Mouse (Mus musculus) neural tube, embryonic 11.5 days (tissue): ENCODE measurements around the gene Ascc1. TPM values are rescaled to one million over a fixed set of nuclear protein-coding genes. Genes with fewer than 3 reads are reported as not detected.

Experiments used
- ATAC-seq: fragments of 200-750 bp; cut with Nextera tagmentation; 2 replicates; pipeline ENCODE4 v1.8.0; 2017; ENCODE audit warnings: moderate number of reproducible peaks, mild to moderate bottlenecking, moderate TSS enrichment, moderate library complexity; ENCODE audit not compliant: insufficient read depth, low FRiP score, low TSS enrichment
- DNase-seq: peaks from one replicate; pipeline ENCODE4 v3.0.0-alpha.2; 2015; ENCODE audit warnings: low spot score
- H3K27ac ChIP-seq: fragments of 300-500 bp; sonication (generic); 2 replicates; pipeline ENCODE4 v1.5.1; 2014; ENCODE audit warnings: low read depth, mild to moderate bottlenecking, low read length
- H3K27me3 ChIP-seq: fragments of 300-500 bp; sonication (generic); 2 replicates; pipeline ENCODE4 v1.6.1; 2014; ENCODE audit warnings: mild to moderate bottlenecking, low read length, mixed read lengths; ENCODE audit not compliant: control insufficient read depth, insufficient read depth
- H3K36me3 ChIP-seq: fragments of 300-500 bp; sonication (generic); 2 replicates; pipeline ENCODE4 v1.6.1; 2014; ENCODE audit warnings: mild to moderate bottlenecking, low read length, moderate library complexity, mixed read lengths; ENCODE audit not compliant: control insufficient read depth, insufficient read depth
- H3K4me1 ChIP-seq: fragments of 300-500 bp; sonication (generic); 2 replicates; pipeline ENCODE4 v1.6.1; 2014; ENCODE audit warnings: low read length, mixed read lengths; ENCODE audit not compliant: control insufficient read depth, insufficient read depth
- H3K4me2 ChIP-seq: fragments of 300-500 bp; sonication (generic); 2 replicates; pipeline ENCODE4 v1.6.1; 2014; ENCODE audit warnings: low read depth, mild to moderate bottlenecking, moderate library complexity
- H3K4me3 ChIP-seq: fragments of 300-500 bp; sonication (generic); 2 replicates; pipeline ENCODE4 v1.5.1; 2014; ENCODE audit warnings: low read depth, low read length
- H3K9ac ChIP-seq: fragments of 300-500 bp; sonication (generic); 2 replicates; pipeline ENCODE4 v1.6.1; 2014; ENCODE audit warnings: mild to moderate bottlenecking, low read length
- H3K9me3 ChIP-seq: fragments of 300-500 bp; sonication (generic); 2 replicates; pipeline ENCODE4 v1.6.1; 2016; ENCODE audit warnings: low read length; ENCODE audit not compliant: control insufficient read depth
- whole genome bisulfite sequencing: fragments of 180-500 bp; shearing (Covaris S2); extraction: QIAGEN DNeasy Blood & Tissue Kit; methylation state at CpG from one replicate; pipeline ENCODE4 v1.1.7; 2014; 5-methylcytosine and 5-hydroxymethylcytosine counted together
- polyA plus RNA-seq: library from polyadenylated mRNA; unstranded; fragments of >200 nt; fragmentation: Nextera tagmentation; extraction: Ambion mirVana; gene quantifications from 2 replicates; pipeline ENCODE4 v1.2.1, GENCODE M21; 2014

The Ascc1 gene
- polyA plus RNA-seq, 1 experiment from 2014 or later = 34.9 TPM

GRCm38 (mm10) chr10:60062173-60062572 lies 59.6 kb downstream of the Ascc1 start:
- Histone ChIP-seq H3K9me3 (no peaks in the 10 kb centered on the region), H3K4me3 (no peak overlapping the region), H3K9ac (no peak overlapping the region), H3K27me3 (no peaks in the 10 kb centered on the region), H3K4me2 (no peak overlapping the region), H3K27ac (no peak overlapping the region), H3K4me1 (no peaks in the 10 kb centered on the region), H3K36me3 (no peaks in the 10 kb centered on the region)
- ATAC-seq = no peak
- WGBS = 82% methylated on average over 5 of the region's 5 CpGs
- no peak for DNase-seq

- DNase-seq (no peak), ATAC-seq (no peak)
- Histone ChIP-seq H3K4me3 (no peak overlapping the region), H3K4me1 (no peaks in the 10 kb centered on the region), H3K36me3 (no peaks in the 10 kb centered on the region), H3K27me3 (no peaks in the 10 kb centered on the region), H3K9ac (no peak overlapping the region), H3K4me2 (no peak overlapping the region), H3K9me3 (no peaks in the 10 kb centered on the region), H3K27ac (no peak overlapping the region)
- 48% methylated on average over 5 of the region's 5 CpGs for WGBS
These were observed 60.3 kb downstream of the Ascc1 start for GRCm38 (mm10) chr10:60062931-60063330.

- H3K9ac ChIP-seq = no peak overlapping the region
- no peaks in the 10 kb centered on the region for H3K36me3 ChIP-seq
- WGBS = 76% methylated on average over 3 of the region's 3 CpGs
- H3K27me3 ChIP-seq = no peaks in the 10 kb centered on the region
- no peak overlapping the region for H3K27ac ChIP-seq
- H3K9me3 ChIP-seq = no peaks in the 10 kb centered on the region
- ATAC-seq (no peak), DNase-seq (peak; percentile 41)
- H3K4me1 ChIP-seq = no peaks in the 10 kb centered on the region
- no peak overlapping the region for H3K4me2 ChIP-seq
- no peak overlapping the region for H3K4me3 ChIP-seq
These were observed 63.9 kb downstream of the Ascc1 start for GRCm38 (mm10) chr10:60066524-60066923.

GRCm38 (mm10) chr10:60075159-60075558 lies 72.6 kb downstream of the Ascc1 start:
- H3K27ac ChIP-seq = no peak overlapping the region
- ATAC-seq (no peak), DNase-seq (no peak)
- no peaks in the 10 kb centered on the region for H3K36me3 ChIP-seq
- no peak overlapping the region for H3K4me2 ChIP-seq
- H3K9me3 ChIP-seq = no peaks in the 10 kb centered on the region
- 92% methylated on average over 1 of the region's 1 CpGs for WGBS
- H3K4me1 ChIP-seq = no peaks in the 10 kb centered on the region
- no peak overlapping the region for H3K4me3 ChIP-seq
- no peak overlapping the region for H3K9ac ChIP-seq
- no peaks in the 10 kb centered on the region for H3K27me3 ChIP-seq

GRCm38 (mm10) chr10:60077226-60077625 lies 74.6 kb downstream of the Ascc1 start:
- no peak overlapping the region for H3K4me2 ChIP-seq
- H3K4me3 ChIP-seq = no peak overlapping the region
- no peaks in the 10 kb centered on the region for H3K27me3 ChIP-seq
- no peak overlapping the region for H3K9ac ChIP-seq
- peaks cover 3% of the 10 kb centered on the region; the same call in 1 of the 2 replicates for H3K4me1 ChIP-seq
- no peaks in the 10 kb centered on the region for H3K36me3 ChIP-seq
- no peak overlapping the region for H3K27ac ChIP-seq
- H3K9me3 ChIP-seq = no peaks in the 10 kb centered on the region
- ATAC-seq (no peak), DNase-seq (no peak)
- WGBS = 94% methylated on average over 7 of the region's 7 CpGs

GRCm38 (mm10) chr10:60077736-60078560 lies 75.3 kb downstream of the Ascc1 start:
- Histone ChIP-seq H3K27ac (no peak overlapping the region), H3K9me3 (no peaks in the 10 kb centered on the region), H3K9ac (no peak overlapping the region), H3K4me1 (peaks cover 3% of the 10 kb centered on the region; the same call in 1 of the 2 replicates), H3K4me2 (no peak overlapping the region), H3K4me3 (no peak overlapping the region), H3K36me3 (no peaks in the 10 kb centered on the region), H3K27me3 (no peaks in the 10 kb centered on the region)
- WGBS = 76% methylated on average over 18 of the region's 18 CpGs
- ATAC-seq (no peak), DNase-seq (no peak)

GRCm38 (mm10) chr10:60078561-60078917 lies 75.9 kb downstream of the Ascc1 start:
- DNase-seq (no peak), ATAC-seq (no peak)
- WGBS = 88% methylated on average over 5 of the region's 5 CpGs
- H3K4me2 ChIP-seq = no peak overlapping the region
- H3K9ac ChIP-seq = no peak overlapping the region
- H3K36me3 ChIP-seq = no peaks in the 10 kb centered on the region
- H3K9me3 ChIP-seq = no peaks in the 10 kb centered on the region
- no peaks in the 10 kb centered on the region for H3K27me3 ChIP-seq
- H3K4me1 ChIP-seq = peaks cover 3% of the 10 kb centered on the region; the same call in 1 of the 2 replicates
- H3K4me3 ChIP-seq = no peak overlapping the region
- H3K27ac ChIP-seq = no peak overlapping the region

- no peaks in the 10 kb centered on the region for H3K9me3 ChIP-seq
- H3K27me3 ChIP-seq = no peaks in the 10 kb centered on the region
- no peak overlapping the region for H3K4me3 ChIP-seq
- H3K4me2 ChIP-seq = no peak overlapping the region
- H3K4me1 ChIP-seq = peaks cover 3% of the 10 kb centered on the region; the same call in 1 of the 2 replicates
- H3K9ac ChIP-seq = no peak overlapping the region
- no peak for DNase-seq
- 79% methylated on average over 3 of the region's 3 CpGs for WGBS
- no peaks in the 10 kb centered on the region for H3K36me3 ChIP-seq
- ATAC-seq = no peak
- H3K27ac ChIP-seq = no peak overlapping the region
These were observed 77.6 kb downstream of the Ascc1 start for GRCm38 (mm10) chr10:60080171-60080570.

- no peak overlapping the region for H3K4me3 ChIP-seq
- WGBS = 62% methylated on average over 5 of the region's 5 CpGs
- ATAC-seq (no peak), DNase-seq (no peak)
- no peak overlapping the region for H3K4me2 ChIP-seq
- peaks cover 3% of the 10 kb centered on the region; the same call in 1 of the 2 replicates for H3K4me1 ChIP-seq
- H3K27me3 ChIP-seq = no peaks in the 10 kb centered on the region
- no peaks in the 10 kb centered on the region for H3K9me3 ChIP-seq
- no peaks in the 10 kb centered on the region for H3K36me3 ChIP-seq
- no peak overlapping the region for H3K9ac ChIP-seq
- H3K27ac ChIP-seq = no peak overlapping the region
These were observed 78.0 kb downstream of the Ascc1 start for GRCm38 (mm10) chr10:60080601-60080981.
